Mouse (Mus musculus): ENCODE measurements around the gene Dcpp1. TPM values are rescaled to one million over a fixed set of nuclear protein-coding genes. Genes with fewer than 3 reads are reported as not detected.

The Dcpp1 gene
- not detected in 2 replicates for polyA plus RNA-seq (2015; fragmentation: Nextera tagmentation; extraction: Ambion mirVana)

DNA sequence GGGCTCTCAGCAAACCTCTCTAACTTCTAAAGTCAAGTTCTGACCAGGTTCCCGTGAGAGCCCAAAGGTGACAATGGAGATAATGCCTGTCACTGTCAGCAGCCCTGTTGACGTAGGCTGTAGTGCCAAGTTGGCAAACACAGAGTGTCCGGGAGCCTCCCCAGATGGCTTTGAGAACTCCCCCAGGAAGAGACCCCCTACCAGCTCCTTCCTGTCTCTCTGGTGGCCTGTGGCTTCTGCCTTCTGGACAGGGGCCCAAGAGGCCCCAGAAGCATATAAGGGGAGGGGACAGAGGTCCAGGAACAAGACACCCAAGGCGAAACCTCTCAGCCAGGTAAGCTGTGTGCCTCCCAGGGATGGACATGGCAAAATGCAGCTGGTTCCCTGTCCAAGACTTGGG lies at the start of gene Dcpp1, which contains the start of gene Dcpp2:
Dcpp1 (plus strand) TSS at position 301 of the 400 bp plus-strand sequence.
Dcpp2 (plus strand) TSS at position 305 of the 400 bp plus-strand sequence.

DNA sequence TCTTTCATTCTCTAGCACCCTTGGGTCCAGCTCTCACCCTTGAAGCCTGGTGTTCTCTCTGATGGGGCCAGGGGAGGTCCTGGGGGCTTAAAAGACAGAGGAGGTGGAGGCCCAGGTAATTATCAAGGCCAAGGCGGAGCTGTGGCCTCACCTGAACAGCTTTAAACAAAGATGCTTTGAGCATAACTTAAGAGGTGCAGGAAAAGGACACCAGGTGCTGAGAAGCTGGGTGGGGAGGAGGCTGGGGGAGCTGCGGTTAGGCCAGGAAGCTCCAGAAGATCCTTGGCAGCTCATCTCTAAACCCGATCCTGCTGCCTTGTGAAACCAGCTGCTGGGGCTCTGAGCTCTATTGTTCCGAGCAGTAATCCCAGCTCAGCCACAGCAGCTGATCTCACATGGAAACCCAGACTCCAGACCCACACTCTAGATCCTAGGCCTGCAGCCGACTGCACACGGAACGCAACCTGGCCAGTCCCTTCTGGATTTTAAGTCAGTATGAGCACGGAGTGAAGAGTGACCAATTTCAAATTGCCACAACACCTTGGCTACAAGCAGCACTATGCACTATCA lies 44.6 kb upstream of the Dcpp1 start, which contains the start of gene Prss33:
Prss33 (minus strand) TSS at position 51 of the 570 bp plus-strand sequence.

DNA sequence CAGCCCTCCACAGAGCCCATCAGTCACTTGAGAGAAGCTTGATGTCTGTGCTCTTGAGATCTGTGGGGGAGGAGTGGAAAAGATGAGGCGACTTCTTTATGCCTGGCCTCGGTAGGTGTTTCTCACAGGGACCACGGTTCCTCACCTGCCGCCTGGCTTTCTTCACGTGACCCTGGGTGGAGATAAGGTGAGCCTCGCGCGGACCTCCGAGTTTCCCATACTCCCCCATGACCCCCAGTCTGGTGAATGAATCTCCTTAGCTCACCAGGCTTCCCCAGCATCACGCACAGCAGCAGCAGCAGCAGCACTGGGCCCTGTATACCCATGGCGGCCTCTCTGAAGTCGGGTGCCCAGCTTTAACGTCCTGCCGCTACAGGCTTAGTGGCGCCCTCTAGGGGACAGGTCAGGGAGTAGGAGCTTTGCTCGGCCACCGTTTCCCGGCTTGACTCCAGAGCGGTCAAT lies 36.8 kb upstream of the Dcpp1 start, which contains the start of the genes Prss32 and Prss41:
Prss32 (plus strand) TSS at position 44 of the 462 bp plus-strand sequence.
Prss41 (minus strand) TSS at position 361 of the 462 bp plus-strand sequence.

DNA sequence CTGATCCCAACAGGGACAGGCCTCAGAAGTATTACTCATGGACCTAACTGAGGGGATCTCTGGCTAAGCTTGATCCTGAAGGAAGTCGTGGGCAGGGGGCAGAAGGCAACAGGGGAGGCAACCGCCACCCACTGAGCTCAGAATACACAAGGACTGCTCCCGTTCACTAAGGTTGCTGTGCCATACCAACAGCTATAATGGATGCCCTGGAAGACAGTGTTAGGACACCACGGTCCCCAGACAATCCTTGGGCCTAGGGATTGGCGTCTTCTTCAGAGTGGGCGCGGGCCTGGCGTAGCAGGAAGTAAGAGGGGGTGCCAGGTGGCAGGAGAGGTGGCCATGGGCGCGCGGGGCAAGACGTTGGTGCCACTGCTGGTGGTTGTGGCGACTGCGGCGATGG lies 12.9 kb upstream of the Dcpp1 start, which contains the start of gene Prss21:
Prss21 (plus strand) TSS at position 301 of the 400 bp plus-strand sequence.

DNA sequence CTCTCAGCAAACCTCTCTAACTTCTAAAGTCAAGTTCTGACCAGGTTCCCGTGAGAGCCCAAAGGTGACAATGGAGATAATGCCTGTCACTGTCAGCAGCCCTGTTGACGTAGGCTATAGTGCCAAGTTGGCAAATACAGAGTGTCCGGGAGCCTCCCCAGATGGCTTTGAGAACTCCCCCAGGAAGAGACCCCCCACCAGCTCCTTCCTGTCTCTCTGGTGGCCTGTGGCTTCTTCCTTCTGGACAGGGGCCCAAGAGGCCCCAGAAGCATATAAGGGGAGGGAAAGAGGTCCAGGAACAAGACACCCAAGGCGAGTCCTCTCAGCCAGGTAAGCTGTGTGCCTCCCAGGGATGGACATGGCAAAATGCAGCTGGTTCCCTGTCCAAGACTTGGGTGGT lies 36.5 kb downstream of the Dcpp1 start, which contains the start of gene Dcpp3:
Dcpp3 (plus strand) TSS at position 301 of the 400 bp plus-strand sequence.

Other genes starting within 250 kb of the Dcpp1 start
- 0.14 and 0.41 TPM in 2 replicates for gene Mmp25, start 235.6 kb upstream of the Dcpp1 start, polyA plus RNA-seq (2015; fragmentation: Nextera tagmentation; extraction: Ambion mirVana)
- 1.2 TPM in 1 of 2 replicates, not detected in the other for gene Bicdl2, start 220.4 kb upstream of the Dcpp1 start, polyA plus RNA-seq (2015; fragmentation: Nextera tagmentation; extraction: Ambion mirVana)
- gene Hcfc1r1, start 207.3 kb upstream of the Dcpp1 start, polyA plus RNA-seq (2015; fragmentation: Nextera tagmentation; extraction: Ambion mirVana), result 353 and 354 TPM in 2 replicates
- gene Thoc6, start 207.0 kb upstream of the Dcpp1 start, polyA plus RNA-seq (2015; fragmentation: Nextera tagmentation; extraction: Ambion mirVana), result 22.8 and 25.1 TPM in 2 replicates
- 64.2 and 68.3 TPM in 2 replicates for gene Tnfrsf12a, start 203.4 kb upstream of the Dcpp1 start, polyA plus RNA-seq (2015; fragmentation: Nextera tagmentation; extraction: Ambion mirVana)
- gene Cldn6, start 201.6 kb upstream of the Dcpp1 start, polyA plus RNA-seq (2015; fragmentation: Nextera tagmentation; extraction: Ambion mirVana), result not detected in 2 replicates
- 1.3 and 1.5 TPM in 2 replicates for gene Cldn9, start 196.8 kb upstream of the Dcpp1 start, polyA plus RNA-seq (2015; fragmentation: Nextera tagmentation; extraction: Ambion mirVana)
- gene 1520401A03Rik, start 158.1 kb upstream of the Dcpp1 start, polyA plus RNA-seq (2015; fragmentation: Nextera tagmentation; extraction: Ambion mirVana), result 0.81 and 0.83 TPM in 2 replicates
- gene Pkmyt1, start 154.5 kb upstream of the Dcpp1 start, polyA plus RNA-seq (2015; fragmentation: Nextera tagmentation; extraction: Ambion mirVana), result 11.1 and 12.5 TPM in 2 replicates
- 9.9 and 15.9 TPM in 2 replicates for gene Paqr4, start 140.0 kb upstream of the Dcpp1 start, polyA plus RNA-seq (2015; fragmentation: Nextera tagmentation; extraction: Ambion mirVana)
- 0.35 and 1.5 TPM in 2 replicates for gene Kremen2, start 135.0 kb upstream of the Dcpp1 start, polyA plus RNA-seq (2015; fragmentation: Nextera tagmentation; extraction: Ambion mirVana)
- gene Flywch1, start 109.3 kb upstream of the Dcpp1 start, polyA plus RNA-seq (2015; fragmentation: Nextera tagmentation; extraction: Ambion mirVana), result 33.8 and 34.1 TPM in 2 replicates
- 11.9 and 13.5 TPM in 2 replicates for gene Flywch2, start 94.8 kb upstream of the Dcpp1 start, polyA plus RNA-seq (2015; fragmentation: Nextera tagmentation; extraction: Ambion mirVana)
- gene Srrm2, start 90.3 kb upstream of the Dcpp1 start, polyA plus RNA-seq (2015; fragmentation: Nextera tagmentation; extraction: Ambion mirVana), result 234 and 263 TPM in 2 replicates
- gene Elob, start 51.7 kb upstream of the Dcpp1 start, polyA plus RNA-seq (2015; fragmentation: Nextera tagmentation; extraction: Ambion mirVana), result 1,095 and 1,181 TPM in 2 replicates
- gene Prss33, start 44.8 kb upstream of the Dcpp1 start, polyA plus RNA-seq (2015; fragmentation: Nextera tagmentation; extraction: Ambion mirVana), result not detected in 2 replicates
- not detected in 2 replicates for gene Prss32, start 37.0 kb upstream of the Dcpp1 start, polyA plus RNA-seq (2015; fragmentation: Nextera tagmentation; extraction: Ambion mirVana)
- not detected in 2 replicates for gene Prss41, start 36.7 kb upstream of the Dcpp1 start, polyA plus RNA-seq (2015; fragmentation: Nextera tagmentation; extraction: Ambion mirVana)
- not detected in 2 replicates for gene Prss21, start 12.8 kb upstream of the Dcpp1 start, polyA plus RNA-seq (2015; fragmentation: Nextera tagmentation; extraction: Ambion mirVana)
- not detected in 2 replicates for gene Dcpp2, start within 50 bp of the Dcpp1 start, polyA plus RNA-seq (2015; fragmentation: Nextera tagmentation; extraction: Ambion mirVana)
- not detected in 2 replicates for gene Dcpp3, start 36.6 kb downstream of the Dcpp1 start, polyA plus RNA-seq (2015; fragmentation: Nextera tagmentation; extraction: Ambion mirVana)
- gene Sbp, start 60.8 kb downstream of the Dcpp1 start, polyA plus RNA-seq (2015; fragmentation: Nextera tagmentation; extraction: Ambion mirVana), result not detected in 2 replicates
- not detected in 2 replicates for gene Sbpl, start 74.4 kb downstream of the Dcpp1 start, polyA plus RNA-seq (2015; fragmentation: Nextera tagmentation; extraction: Ambion mirVana)
- gene Prss30, start 99.7 kb downstream of the Dcpp1 start, polyA plus RNA-seq (2015; fragmentation: Nextera tagmentation; extraction: Ambion mirVana), result not detected in 2 replicates
- gene Prss22, start 117.2 kb downstream of the Dcpp1 start, polyA plus RNA-seq (2015; fragmentation: Nextera tagmentation; extraction: Ambion mirVana), result not detected in 2 replicates
- 0.13 TPM in 1 of 2 replicates, not detected in the other for gene Prss27, start 157.3 kb downstream of the Dcpp1 start, polyA plus RNA-seq (2015; fragmentation: Nextera tagmentation; extraction: Ambion mirVana)
- gene Kctd5, start 192.6 kb downstream of the Dcpp1 start, polyA plus RNA-seq (2015; fragmentation: Nextera tagmentation; extraction: Ambion mirVana), result 26.5 and 30.3 TPM in 2 replicates